Mouse (Mus musculus) natural killer cell, adult 2 months (primary cell): Measurements from ENCODE around the gene Dlst.

Source experiments
- DNase-seq, 2 experiments: peaks; one replicate each; pipeline ENCODE4 v3.0.0; 2022; ENCODE audit warnings: low spot score in 2 of 2

The Dlst gene

DNA sequence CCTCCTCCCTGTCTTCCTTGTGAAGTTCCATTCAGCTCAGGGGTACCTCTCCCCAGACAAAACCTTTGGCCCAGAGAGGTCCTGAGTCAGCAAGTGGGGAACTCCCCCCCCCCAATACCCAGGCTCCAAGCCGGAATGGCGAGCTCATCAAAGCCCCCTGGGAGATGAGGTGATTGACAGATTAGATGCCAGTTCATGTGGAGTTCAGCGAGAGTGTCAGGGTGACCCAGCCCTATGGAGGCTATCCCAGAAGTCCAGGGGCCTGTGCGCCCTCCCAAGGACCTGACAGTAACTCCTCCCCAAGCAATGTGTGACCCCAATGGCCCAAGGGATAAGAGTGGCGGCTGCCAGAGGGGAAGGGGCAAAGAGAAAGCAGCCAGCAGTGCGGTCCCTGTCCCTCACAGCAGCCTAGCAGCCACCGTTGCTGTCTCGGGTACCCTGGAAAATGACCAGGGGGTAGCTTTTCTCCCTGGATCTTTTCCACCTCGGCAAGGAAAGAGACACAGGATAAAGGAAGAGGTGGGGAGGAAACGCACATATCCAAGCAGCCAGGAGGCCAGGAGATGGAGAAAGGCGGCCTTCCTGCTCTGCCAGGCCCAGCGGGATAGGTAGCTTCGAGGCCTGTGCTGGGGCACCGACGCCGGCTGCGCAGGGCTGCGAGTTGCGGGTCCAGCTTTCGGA lies 39.8 kb downstream of the Dlst start:
- DNase-seq, result no peak

DNA sequence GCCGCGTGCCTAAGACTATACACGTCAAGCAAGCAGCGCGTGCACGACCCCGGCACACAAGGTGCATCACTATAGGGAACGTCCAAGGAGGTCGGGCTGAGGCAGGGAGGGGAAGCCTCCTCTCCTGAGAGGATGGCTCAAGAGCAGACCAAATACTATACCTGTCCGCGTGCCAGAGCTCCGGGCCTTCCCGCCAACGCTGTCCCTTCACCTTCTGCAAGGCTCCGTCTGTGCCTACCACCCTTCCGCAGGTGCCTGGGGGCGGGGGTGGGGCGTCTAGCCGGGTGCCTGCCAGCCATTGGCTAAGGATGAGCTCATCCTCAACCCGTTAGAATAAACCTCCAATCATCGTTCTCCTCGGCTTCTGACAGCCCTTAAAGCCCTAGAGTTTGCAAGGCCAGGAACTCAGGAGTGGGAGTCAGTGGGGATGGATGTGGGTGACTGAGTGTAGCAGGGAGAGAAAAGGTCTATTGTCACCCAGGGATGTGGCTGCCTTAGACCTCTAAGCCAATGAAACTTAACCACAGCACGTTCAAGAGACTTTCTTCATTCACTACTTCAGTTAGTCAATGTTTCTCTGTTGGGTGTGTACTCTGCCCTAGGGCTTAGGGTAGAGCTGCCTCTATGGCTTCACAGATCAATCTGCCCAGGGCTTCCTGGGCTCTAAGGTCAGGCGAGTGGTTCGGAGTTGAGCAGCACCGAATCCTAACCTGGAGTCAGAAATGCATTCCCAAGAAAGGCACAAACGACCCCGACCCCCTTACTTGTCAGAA lies 40.6 kb downstream of the Dlst start, which contains the start of gene Rps6kl1:
Rps6kl1 (minus strand) TSS at position 263 of the 773 bp plus-strand sequence.
- DNase-seq, result peak; percentile 18 to 41

DNA sequence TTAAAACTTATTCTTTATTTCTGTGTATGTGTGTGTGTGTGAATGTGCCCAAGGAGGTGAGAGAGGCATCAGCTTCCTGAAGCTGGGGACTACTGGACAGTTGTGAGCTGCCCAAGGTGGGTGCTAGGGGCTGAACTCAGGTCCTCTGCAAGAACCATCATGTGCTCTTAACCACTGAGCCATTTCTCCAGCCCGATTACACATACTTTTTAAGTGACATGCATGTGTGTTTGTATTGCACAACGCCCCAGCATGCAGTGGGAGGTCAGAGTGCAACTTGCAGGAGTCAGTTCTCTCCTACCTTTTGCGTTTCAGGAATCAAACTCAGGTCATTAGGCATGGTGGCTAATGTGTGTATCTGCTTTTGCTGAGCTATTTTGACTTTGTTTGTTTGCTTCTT lies 42.4 kb downstream of the Dlst start:
- no peak for DNase-seq

DNA sequence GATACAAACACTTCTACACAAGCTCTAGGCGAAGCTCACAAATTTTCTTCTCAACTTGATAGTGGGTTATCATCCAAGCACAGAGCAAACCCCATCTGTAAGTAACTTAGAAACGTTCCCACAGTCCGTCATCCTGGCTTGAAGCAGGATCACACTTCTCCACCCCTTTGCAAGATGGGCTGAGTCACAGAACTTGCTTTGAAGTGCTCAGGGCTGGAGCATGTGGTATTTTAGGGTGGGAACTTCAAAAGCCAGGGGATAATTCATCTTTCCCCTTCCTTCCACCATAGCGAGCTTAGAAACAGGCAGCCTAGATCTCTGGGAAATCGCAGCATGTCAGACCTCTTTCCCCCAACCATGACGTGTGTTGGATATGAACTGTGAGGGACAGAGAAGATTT lies 45.7 kb downstream of the Dlst start:
- DNase-seq, result no peak

DNA sequence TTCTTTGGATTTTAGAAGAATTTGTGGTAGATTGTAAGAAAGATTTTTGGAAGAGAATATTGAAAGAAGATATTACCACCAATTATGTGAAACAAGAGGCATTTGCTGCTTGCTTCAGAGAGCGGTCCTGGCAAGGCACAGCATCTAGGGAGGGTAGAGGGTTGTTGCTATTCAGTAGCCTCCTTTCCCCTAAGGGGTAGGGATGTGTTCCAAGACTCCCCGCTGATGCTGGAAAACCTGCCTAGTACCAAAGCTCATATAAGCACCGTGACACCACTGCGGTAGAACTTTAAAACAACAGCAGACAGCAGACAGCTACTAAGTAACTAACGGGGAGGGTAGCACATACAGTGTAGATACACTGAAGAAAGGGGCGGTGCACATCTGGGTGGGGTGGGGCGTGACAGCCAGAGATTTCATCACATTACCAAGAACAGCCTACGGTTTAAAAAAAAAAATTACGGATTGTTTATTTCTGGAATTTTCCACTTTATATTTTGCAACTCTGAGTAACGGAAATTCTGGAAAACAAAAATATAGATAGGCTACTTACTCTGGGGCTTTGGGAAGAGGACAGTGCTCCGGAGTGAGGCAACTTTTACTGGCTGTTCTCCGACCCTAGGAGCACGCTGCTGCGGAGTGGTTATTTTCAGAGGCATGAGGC lies 47.3 kb downstream of the Dlst start:
- DNase-seq, result no peak

DNA sequence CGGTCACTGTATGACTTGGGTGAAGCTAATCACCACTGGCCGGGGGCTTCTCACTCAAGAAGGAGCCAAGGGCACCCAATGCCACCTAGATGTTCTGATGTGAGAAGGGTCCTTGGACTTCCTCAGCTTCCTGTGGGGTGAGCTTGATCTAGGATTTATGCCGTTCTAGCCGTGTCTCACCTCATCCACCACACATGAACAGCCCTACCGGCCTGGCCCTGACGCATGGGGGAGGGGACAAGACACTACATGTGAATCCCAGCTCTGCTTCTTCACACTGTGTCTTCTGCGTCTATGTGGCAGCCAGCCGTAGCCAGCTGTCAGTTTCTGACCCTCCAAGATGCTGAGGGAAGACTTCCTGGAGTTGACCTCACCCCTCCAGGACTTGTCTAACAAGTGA lies 48.2 kb downstream of the Dlst start:
- no peak for DNase-seq

DNA sequence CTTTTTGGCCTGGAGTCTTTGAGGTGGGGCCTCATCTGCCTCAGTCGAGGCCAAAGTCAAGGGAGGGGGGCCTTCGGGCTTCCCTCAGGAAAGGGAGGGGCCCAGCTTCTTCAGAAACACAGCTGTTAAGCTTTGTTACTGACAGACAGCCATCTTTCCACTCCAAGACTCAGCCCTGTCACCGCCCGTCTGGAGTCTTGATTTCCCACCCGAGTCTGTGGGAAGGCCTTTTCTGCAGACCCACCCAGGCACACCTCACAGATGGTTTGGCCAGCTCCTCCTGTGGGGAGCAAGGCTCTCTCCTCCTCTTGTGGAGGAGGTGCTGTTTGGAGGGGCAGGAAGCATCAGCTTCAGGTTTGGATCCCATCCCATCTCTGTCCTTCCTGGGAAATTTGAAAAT lies 49.0 kb downstream of the Dlst start:
- no peak for DNase-seq

DNA sequence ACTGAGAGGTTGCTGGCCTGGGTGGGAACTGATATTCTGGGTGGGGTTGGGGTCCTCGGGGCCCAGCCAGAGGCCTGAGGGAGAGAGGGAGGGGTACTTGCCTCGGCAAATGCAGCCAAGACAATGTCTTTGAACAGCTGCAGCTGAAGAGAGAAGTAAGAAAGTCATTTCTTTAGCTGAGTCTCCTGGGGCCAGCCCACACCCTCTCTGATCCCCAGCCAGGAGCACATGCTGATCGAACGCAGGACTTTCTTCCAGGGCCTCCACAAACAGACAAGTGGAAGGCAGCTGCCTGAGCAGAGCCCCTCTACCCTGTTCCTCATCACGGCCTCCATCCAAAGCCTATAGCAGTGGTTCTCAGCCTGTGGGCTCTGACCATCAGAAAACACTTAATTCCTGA lies 54.4 kb downstream of the Dlst start:
- no peak for DNase-seq

DNA sequence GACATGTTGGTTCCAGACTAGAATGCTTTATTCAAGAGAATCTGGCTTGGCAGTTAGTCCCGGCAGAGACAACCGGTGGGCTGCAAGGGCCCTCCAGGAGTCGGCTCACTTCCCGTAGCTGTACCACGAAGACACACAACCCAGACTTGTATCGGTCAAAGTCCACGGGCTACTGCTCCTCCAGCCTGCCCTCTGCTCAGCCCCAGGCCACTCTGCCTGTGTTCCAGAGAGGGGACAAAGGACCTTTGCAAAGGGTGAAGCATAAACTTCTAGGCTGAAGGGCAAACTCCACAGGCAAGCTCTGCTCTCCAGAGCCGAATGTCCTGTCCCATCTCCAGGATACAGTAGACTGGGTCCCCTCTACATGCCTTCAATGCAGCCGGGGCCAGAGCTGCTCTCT lies 56.0 kb downstream of the Dlst start:
- no peak for DNase-seq

DNA sequence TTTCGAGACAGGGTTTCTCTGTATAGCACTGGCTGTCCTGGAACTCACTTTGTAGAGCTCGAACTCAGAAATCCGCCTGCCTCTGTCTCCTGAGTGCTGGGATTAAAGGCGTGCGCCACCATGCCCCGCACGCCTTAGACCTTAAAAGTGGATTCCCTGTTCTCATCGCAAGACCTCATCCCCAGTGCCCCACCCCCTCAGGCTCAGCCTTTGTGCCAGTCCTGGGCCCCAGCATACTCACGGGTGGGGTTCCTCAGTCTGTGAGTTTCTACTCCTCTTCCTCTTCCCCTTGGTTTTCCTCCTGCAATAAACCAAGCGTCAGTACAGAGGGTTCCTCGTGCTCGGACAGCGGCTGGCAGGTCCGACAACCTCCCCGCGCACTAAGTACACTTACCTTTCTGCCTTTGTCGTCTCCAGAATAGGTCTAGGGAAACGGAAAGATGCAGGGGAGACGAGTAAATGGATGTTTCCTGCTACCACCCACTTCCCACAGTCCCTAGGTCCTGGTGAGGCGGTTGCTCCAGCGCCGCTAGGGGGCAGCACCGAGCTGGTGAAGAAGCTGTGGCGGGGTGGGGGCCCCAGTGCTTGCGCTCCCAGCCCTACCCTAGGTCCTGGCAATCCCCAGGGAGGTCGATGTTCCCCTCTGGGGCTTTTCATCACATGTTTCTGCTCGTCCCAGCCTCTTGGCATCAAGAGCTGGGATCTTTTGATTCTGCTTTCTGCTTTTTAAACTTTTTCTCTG lies 58.7 kb downstream of the Dlst start:
- DNase-seq, result peak; percentile 64 to 81

DNA sequence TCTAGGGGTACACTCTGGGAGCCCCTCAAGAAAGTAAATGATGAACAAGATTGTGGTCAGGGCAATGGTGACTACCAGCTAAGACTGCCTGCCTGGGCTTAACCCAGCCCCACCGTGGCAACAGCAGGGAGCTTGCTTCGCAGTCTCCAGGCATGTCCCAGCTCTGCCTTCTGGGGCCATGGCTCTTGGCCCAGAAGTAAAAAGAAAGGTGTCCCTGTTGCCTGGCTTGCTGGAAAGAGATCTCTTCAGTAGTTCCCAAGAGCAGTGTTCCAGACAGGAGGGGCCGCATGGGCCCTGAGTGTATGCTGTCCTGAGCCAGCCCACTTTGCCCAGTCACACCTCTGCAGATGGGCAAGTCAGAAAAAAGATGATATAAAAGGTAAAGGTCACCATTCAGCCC lies 59.2 kb downstream of the Dlst start:
- DNase-seq, result no peak

DNA sequence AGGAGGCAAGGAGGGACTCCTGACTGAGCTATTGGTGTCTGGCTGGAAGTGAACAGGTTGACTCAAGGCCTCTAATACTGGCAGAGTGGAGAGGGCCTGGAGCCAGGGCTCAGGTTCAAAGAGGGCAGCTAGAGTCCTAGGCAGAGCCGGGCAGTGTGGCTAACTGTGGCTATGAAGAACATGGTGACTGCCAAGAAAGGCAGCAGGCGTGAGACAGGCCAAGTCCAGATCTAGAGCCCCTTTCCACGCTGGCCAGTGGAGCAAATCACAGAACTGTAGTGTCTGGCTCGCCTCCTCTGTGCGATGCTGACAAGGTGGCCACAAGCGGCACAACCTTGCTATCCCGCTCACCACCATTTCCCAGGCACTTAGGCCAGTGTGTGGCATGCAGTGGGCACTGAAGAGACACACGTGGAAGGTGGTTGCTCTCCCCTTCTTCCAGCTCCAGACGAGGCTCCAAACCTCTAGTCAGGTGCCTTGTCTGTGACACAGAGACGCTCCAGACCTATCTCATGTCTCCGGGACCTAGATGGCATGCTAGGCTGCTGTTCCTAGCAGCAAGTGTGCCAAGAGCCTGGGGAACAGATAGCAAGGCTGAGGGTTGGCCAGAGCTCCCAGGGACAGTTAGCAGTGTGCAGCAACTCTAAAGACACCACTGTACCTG lies 59.8 kb downstream of the Dlst start:
- DNase-seq, result no peak

DNA sequence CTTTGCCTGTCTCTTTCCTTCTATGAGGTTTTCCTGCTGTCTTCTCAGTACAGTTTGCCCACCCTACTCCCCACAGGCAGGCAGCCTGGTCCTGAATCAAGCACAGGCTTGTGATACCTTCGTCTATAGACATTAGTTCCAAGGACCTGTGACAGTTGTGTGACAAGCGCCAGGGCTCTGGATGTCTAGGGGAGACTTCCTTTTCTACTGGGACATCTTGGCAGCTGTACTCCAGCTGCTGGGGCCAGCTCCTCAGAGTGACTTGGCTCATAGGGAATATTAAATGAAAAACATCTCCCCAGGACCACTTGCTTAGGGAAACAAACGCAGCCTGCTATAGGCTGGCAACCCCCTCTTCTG lies 60.3 kb downstream of the Dlst start:
- DNase-seq, result no peak

DNA sequence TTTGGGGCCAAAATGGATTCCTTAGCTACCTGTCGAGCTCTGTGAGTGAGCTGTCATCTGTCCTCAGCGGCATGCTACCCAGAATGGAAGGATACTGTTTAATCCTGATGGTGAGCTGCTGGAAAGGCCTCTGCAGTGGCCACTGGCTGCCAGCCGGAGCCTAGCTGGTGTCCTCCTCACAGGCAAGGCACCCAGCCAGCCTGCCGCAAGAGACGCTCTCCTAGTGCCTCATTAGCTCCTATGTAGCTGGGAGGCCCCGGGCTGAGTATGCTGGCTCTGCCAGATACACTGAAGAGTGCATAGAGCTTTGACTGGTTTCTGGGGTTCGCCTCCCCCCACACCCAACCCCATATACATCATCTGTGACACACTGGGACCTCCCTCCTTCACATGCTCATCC lies 63.4 kb downstream of the Dlst start:
- no peak for DNase-seq

DNA sequence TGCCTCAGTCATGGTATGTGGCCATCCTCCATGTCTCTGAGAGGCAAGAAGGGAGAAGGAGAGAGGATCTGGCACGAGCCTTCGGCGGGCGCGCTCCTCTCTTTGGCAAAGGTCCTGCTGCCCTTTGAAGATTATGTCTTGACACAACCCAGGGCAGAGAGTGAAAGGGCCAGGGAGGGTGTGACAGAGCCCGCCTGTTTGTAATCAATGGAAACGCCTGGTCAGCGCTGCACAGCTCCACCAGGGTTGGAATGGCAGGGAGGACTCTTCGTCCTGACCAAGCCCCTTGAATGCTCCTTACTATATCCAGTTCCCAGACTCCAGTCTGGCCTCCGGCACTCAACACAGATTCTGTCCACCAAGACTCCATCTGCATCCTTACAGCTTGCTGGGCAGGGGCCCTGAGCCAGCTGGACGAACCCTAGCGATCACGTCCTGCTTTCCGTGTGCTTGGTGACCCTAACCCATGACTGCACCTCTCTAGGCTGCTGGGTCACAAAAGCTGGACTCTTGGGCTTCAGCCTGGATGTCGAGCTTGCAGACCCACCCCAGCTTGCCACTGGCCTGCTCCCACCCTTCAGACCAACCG lies 64.5 kb downstream of the Dlst start:
- DNase-seq, result no peak

DNA sequence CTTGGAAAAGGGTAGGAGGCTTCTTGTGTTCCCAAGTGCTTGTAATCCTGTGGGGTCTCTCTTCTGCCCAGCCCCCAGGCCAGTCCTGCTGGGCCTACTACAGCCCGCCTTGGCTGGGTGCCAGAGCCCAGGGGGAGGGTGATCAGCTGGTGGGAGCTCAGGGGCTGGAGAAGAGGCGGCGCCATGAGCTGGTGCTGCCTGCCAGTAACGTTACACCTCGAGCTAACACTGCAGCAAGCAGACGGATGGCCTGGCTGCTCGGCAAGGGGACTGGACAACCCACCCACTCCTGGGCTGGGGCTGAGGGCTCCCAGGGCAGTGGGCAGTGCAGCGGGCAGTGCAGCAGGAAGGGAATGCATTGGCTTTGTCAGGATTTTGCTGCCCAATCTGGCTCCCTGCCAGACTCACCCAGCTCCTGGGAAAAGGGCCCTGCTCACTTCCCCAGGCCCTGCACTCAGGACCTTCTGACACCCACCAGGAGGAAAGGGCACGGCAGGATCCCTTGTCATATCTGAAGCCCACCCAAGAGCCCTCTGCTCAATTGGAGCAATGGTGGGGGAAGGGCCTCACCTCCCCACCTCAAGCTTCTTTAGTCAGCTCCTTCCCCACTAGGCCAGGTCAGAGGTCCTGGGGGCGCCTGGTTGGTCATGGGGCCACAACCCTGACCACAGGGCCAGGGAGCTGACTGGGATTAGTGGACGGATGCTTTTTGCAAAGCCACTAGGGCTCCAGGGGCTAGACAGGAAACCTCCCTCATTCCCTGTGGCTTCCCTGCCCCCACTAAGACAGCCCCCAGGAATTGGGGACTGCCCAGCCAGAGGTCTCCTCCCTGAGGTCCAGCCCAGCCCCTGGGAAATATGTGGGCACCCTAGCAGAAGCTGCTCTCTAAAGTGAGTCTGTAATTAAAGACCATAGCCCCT lies 65.6 kb downstream of the Dlst start:
- no peak for DNase-seq

DNA sequence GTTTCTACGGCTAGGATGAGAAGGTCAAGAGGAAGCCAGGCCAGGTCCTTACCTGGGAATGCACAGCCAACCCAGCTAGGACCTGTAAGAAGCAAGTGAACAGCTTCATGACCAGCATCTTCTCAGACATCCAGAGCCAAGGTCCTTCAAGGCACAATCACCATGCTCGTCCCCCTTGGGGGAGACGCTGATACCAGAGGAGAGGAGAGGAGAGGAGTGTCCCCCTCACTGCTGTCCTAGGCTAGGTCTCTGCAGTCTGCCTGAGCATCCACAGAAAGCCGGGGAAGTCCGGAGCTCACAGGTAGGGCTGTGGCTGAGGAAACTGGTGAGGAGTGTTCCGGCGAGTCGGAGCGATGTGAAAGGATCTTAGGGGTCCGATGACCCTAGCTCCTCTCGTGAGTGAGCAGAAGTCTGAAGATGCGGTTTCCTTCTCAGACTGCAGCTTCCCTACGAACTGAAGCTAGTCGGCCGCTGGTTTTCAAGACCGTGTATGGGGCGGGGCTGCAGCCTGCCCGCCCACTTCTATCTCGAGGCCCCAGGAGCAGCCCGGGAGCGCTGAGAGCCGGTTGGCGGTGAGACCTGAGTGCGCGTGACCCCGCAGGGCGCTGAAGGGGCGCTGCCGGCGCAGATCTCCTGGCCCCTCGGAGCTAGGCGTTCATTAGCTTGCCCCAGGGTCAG lies 66.4 kb downstream of the Dlst start:
- DNase-seq, result peak; percentile 19 to 44

DNA sequence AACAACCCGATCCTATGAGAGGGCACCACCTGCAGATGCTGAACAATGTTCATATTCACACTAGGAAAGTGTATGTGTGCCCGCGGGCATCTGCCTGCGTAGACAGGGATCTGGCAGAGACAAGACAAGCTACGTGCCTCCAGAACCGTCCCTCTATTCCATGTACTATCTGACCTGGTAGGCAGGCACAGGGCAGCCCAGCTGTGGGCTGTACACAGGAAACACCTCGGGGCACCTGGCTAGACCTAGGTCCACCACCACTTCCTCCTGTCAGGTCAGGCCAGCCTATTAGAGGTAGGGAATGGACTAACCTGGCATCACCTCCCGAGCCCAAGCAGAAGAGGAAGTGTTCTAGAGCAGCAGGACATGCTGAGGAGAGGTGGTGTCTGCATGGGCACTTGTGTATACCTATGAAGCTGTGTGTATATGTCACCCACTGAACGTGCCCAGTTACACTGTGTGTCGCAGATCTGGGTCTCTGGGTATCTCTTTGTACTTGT lies 67.2 kb downstream of the Dlst start, which contains the start of gene Pgf:
Pgf (minus strand) TSS at position 51 of the 500 bp plus-strand sequence.
- no peak for DNase-seq

DNA sequence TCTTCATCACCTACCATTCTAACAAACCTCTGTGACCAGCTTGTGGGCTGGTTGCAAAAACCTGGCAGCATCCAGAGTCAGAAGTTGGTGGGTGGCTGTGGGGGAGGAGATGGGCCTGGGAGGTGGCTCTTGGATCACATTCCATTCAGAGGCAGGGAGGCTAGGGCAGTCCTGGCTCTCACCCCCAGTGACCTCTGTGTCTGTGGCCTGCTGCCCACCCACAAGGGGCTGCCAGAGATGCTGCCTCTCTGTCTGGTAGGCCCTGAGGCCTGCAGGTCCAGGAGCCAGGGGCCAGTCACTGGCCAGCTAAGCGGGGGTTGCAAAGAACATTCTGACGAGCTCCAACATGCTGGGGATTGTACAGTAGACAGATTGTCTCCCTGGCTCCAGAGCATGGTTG lies 67.7 kb downstream of the Dlst start:
- no peak for DNase-seq
